Mouse (Mus musculus) midbrain, embryonic 13.5 days (tissue): ENCODE measurements around the gene Map4k5. TPM values are rescaled to one million over a fixed set of nuclear protein-coding genes. Genes with fewer than 3 reads are reported as not detected.

Experiments used
- ATAC-seq: fragments of 200-750 bp; cut with Nextera tagmentation; 2 replicates; pipeline ENCODE4 v1.8.0; 2017; ENCODE audit warnings: mild to moderate bottlenecking, moderate TSS enrichment, moderate library complexity
- H3K27ac ChIP-seq: fragments of 300-500 bp; sonication (generic); 2 replicates; pipeline ENCODE4 v1.5.1; 2015; ENCODE audit warnings: inconsistent platforms, mild to moderate bottlenecking, moderate library complexity
- H3K27me3 ChIP-seq: fragments of 300-500 bp; sonication (generic); 2 replicates; pipeline ENCODE4 v1.6.1; 2015; ENCODE audit warnings: mild to moderate bottlenecking, inconsistent platforms
- H3K36me3 ChIP-seq: fragments of 300-500 bp; sonication (generic); 2 replicates; pipeline ENCODE4 v1.6.1; 2015; ENCODE audit warnings: mild to moderate bottlenecking, inconsistent platforms
- H3K4me1 ChIP-seq: fragments of 300-500 bp; sonication (generic); replicated peaks from 2 replicates; pipeline ENCODE4 v1.6.1; 2015; ENCODE audit warnings: inconsistent platforms
- H3K4me2 ChIP-seq: fragments of 300-500 bp; sonication (generic); replicated peaks from 2 replicates; pipeline ENCODE4 v1.6.1; 2015; ENCODE audit warnings: moderate library complexity, mild to moderate bottlenecking, inconsistent platforms
- H3K4me3 ChIP-seq: fragments of 300-500 bp; sonication (generic); replicated peaks from 2 replicates; pipeline ENCODE4 v1.5.1; 2015; ENCODE audit warnings: mild to moderate bottlenecking, inconsistent platforms
- H3K9ac ChIP-seq: fragments of 300-500 bp; sonication (generic); replicated peaks from 2 replicates; pipeline ENCODE4 v1.6.1; 2015; ENCODE audit warnings: mild to moderate bottlenecking, inconsistent platforms
- H3K9me3 ChIP-seq: fragments of 300-500 bp; sonication (generic); 2 replicates; pipeline ENCODE4 v1.6.1; 2016; ENCODE audit warnings: mild to moderate bottlenecking, inconsistent platforms
- WGBS: fragments of 180-500 bp; shearing (Covaris S2); methylation state at CpG from one replicate; pipeline ENCODE4 v1.1.7; 2015; 5-methylcytosine and 5-hydroxymethylcytosine counted together
- polyA plus RNA-seq: library from polyadenylated mRNA; unstranded; fragments of >200 nt; fragmentation: Nextera tagmentation; extraction: Ambion mirVana; gene quantifications from 2 replicates; pipeline ENCODE4 v1.2.1, GENCODE M21; 2015

Gene Map4k5
- polyA plus RNA-seq, 1 experiment from 2014 or later: 27.6 TPM

GRCm38 (mm10) chr12:69796311-69796710, 96.7 kb downstream of the Map4k5 start:
- Histone ChIP-seq H3K9ac (no peak overlapping the region), H3K27me3 (peaks cover 8% of the 10 kb centered on the region; the same call in 1 of the 2 replicates), H3K4me2 (no peak overlapping the region), H3K4me1 (peaks cover 2% of the 10 kb centered on the region), H3K27ac (no peak overlapping the region), H3K36me3 (no peaks in the 10 kb centered on the region), H3K9me3 (no peaks in the 10 kb centered on the region), H3K4me3 (no peak overlapping the region)
- no peak for ATAC-seq
- 97% methylated on average over 3 of the region's 3 CpGs for WGBS

DNA sequence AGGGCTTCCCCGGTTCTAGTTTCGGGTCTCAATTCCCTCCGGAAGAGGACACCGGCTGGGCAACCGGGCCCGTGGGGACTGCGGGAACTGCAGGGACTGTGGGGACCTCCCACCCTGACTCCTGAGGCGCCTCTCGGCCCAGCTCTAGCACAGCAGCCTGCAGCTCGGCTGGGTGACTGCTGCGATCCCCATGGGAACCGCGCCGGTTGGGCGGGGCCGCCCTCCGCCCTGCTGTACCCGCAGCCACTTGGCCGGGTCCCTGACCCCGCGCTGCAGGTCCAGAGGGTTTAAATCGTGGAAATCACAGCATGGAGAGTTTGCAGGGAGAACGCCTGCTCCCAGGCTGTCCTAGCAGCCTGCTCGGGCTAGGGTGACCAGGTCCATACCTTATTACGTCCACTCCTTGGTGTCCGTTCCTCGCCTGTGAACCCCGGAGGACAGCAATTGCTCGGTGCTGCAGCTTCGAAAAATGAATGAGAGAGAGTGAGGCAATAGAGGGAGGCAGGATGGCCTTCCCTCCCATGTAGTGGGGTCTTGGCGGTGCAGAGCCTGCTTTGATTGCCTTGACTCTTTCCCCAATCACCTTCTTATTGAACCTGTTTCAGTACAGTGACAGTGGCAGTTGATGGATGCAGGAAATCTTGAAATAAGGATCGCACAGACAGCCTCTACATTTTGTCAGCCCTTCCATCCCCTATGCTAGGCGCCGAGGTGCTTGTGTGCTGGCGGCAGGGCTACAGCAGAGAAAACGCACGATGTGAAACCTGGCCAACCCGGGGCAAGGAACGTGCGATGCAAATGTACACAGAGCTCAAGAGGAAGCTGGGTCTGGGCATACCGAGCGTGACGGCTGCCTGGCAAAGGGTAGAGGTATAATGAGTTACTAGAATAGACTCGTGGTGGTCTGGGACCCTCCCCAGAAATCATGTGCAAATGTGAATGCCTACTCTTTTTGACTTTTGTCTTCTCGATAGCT, 102.2 kb downstream of the Map4k5 start, which contains the start of gene Cdkl1:
TSS of gene Cdkl1 (minus strand) at position 738 of the 976 bp plus-strand sequence.
- peak within 1 kb of the TSS; percentile 77 for H3K9ac ChIP-seq
- peaks cover 17% of the 10 kb centered on the region for H3K4me1 ChIP-seq
- H3K9me3 ChIP-seq: no peaks in the 10 kb centered on the region
- H3K27me3 ChIP-seq: peaks cover 22% of the 10 kb centered on the region
- H3K36me3 ChIP-seq: no peaks in the 10 kb centered on the region
- H3K4me2 ChIP-seq: peak within 1 kb of the TSS; percentile 96
- ATAC-seq: peak; percentile 90
- H3K4me3 ChIP-seq: peak within 1 kb of the TSS; percentile 60
- peak within 1 kb of the TSS; percentile 31; the same call in 1 of the 2 replicates for H3K27ac ChIP-seq
- WGBS: 2% methylated on average over 45 of the region's 45 CpGs

- peak overlapping the region; percentile 96 for H3K4me2 ChIP-seq
- peak overlapping the region; percentile 60 for H3K4me3 ChIP-seq
- no peak; the same call in 1 of the 2 replicates for ATAC-seq
- H3K9ac ChIP-seq: peak overlapping the region; percentile 77
- H3K36me3 ChIP-seq: no peaks in the 10 kb centered on the region
- no peaks in the 10 kb centered on the region for H3K9me3 ChIP-seq
- 32% methylated on average over 27 of the region's 27 CpGs for WGBS
- peaks cover 22% of the 10 kb centered on the region for H3K27me3 ChIP-seq
- H3K4me1 ChIP-seq: peaks cover 17% of the 10 kb centered on the region
- H3K27ac ChIP-seq: no peak overlapping the region
Observed at GRCm38 (mm10) chr12:69789766-69790529, 103.1 kb downstream of the Map4k5 start.

- Histone ChIP-seq H3K27me3 (peaks cover 22% of the 10 kb centered on the region), H3K4me3 (no peak overlapping the region), H3K9me3 (no peaks in the 10 kb centered on the region), H3K36me3 (no peaks in the 10 kb centered on the region), H3K4me1 (peaks cover 17% of the 10 kb centered on the region), H3K4me2 (no peak overlapping the region), H3K27ac (no peak overlapping the region), H3K9ac (no peak overlapping the region)
- WGBS: 93% methylated on average over 5 of the region's 5 CpGs
- ATAC-seq: no peak
Observed at GRCm38 (mm10) chr12:69788380-69788779, 104.6 kb downstream of the Map4k5 start.

- ATAC-seq: no peak
- WGBS: 89% methylated on average over 9 of the region's 9 CpGs
- H3K27me3 ChIP-seq: peaks cover 14% of the 10 kb centered on the region
Observed at GRCm38 (mm10) chr12:69785471-69785870, 107.5 kb downstream of the Map4k5 start.

DNA sequence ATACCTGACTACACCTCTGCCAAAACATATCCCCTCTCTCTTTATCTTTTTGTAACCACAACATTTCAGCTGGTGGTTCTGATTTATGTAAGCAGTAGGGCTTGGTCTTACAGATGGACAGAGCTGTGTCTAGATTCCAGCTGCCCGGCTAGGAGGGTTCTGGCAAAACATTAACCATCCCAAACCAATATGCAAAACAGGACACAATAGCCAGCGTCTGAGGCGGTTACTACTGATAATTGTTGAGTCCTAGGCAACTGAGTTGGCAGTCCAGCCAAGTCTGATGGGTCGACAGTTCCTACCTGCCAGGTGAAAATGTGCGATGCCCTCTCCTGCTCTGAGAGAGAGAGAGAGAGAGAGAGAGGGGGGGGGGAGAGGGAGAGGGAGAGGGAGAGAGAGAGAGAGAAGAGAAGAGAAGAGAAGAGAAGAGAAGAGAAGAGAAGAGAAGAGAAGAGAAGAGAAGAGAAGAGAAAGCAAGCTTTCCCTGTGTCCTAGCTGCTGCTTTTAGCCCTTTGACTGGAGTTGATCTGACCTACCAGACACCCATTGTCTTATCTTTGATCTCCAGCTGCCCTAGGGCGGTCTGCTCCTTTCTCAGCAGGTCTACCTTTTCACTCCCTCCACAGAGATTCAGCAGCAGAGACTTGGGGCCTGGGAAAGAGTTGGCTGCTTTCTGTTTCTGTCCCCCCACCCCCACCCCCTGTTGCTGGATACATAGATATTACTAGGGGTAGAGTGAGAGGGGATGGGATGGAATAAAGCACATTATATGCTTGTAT, 109.6 kb downstream of the Map4k5 start:
- H3K9me3 ChIP-seq: no peaks in the 10 kb centered on the region
- 52% methylated on average over 6 of the region's 6 CpGs for WGBS
- no peak overlapping the region for H3K4me3 ChIP-seq
- no peaks in the 10 kb centered on the region for H3K36me3 ChIP-seq
- H3K27me3 ChIP-seq: 0 out of 2 replicates have a peak, but pooled peaks cover under 1% of the 10 kb centered on the region
- H3K9ac ChIP-seq: no peak overlapping the region
- no peak overlapping the region for H3K27ac ChIP-seq
- no peak for ATAC-seq
- no peaks in the 10 kb centered on the region for H3K4me1 ChIP-seq
- H3K4me2 ChIP-seq: no peak overlapping the region

More at GRCm38 (mm10) chr12:69785471-69785870, 107.5 kb downstream of the Map4k5 start:
- H3K9ac ChIP-seq: no peak overlapping the region
- no peak overlapping the region for H3K4me2 ChIP-seq
- H3K4me1 ChIP-seq: peaks cover 7% of the 10 kb centered on the region
- H3K9me3 ChIP-seq: no peaks in the 10 kb centered on the region
- no peak overlapping the region for H3K27ac ChIP-seq
- no peak overlapping the region for H3K4me3 ChIP-seq
- no peaks in the 10 kb centered on the region for H3K36me3 ChIP-seq

GRCm38 (mm10) chr12:69781935-69782650, 110.9 kb downstream of the Map4k5 start:
- no peak overlapping the region for H3K9ac ChIP-seq
- no peaks in the 10 kb centered on the region for H3K36me3 ChIP-seq
- no peaks in the 10 kb centered on the region for H3K9me3 ChIP-seq
- no peak overlapping the region for H3K27ac ChIP-seq
- H3K4me3 ChIP-seq: no peak overlapping the region
- 85% methylated on average over 10 of the region's 10 CpGs for WGBS
- no peaks in the 10 kb centered on the region for H3K4me1 ChIP-seq
- ATAC-seq: no peak
- H3K4me2 ChIP-seq: no peak overlapping the region
- H3K27me3 ChIP-seq: no peaks in the 10 kb centered on the region

DNA sequence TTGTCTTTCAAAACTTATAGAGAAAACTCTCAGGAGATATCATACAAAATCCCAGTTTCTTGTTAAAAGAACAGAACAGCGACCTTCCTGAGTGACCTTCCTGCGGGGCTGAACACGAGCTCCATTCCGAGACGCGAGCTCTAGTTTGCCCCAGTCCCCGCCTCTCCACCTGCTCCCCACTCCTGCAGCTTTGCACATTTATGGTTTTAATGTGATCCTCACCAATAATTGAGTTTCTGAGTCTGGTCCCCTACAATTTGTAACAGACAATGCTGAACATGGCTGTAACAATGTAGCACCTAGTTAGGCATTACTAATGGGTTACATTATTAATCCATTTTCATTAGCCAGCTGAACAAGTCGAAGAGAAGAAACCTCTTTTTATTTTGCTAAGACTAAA, 111.5 kb downstream of the Map4k5 start:
- Histone ChIP-seq H3K4me1 (no peaks in the 10 kb centered on the region), H3K4me3 (no peak overlapping the region), H3K9ac (no peak overlapping the region), H3K36me3 (no peaks in the 10 kb centered on the region), H3K27me3 (no peaks in the 10 kb centered on the region), H3K27ac (no peak overlapping the region), H3K4me2 (no peak overlapping the region), H3K9me3 (no peaks in the 10 kb centered on the region)
- no peak for ATAC-seq
- WGBS: 68% methylated on average over 8 of the region's 8 CpGs

- no peaks in the 10 kb centered on the region for H3K36me3 ChIP-seq
- 86% methylated on average over 2 of the region's 2 CpGs for WGBS
- no peaks in the 10 kb centered on the region for H3K4me1 ChIP-seq
- H3K4me3 ChIP-seq: no peak overlapping the region
- H3K9ac ChIP-seq: no peak overlapping the region
- H3K4me2 ChIP-seq: no peak overlapping the region
- H3K9me3 ChIP-seq: no peaks in the 10 kb centered on the region
- H3K27me3 ChIP-seq: no peaks in the 10 kb centered on the region
- no peak for ATAC-seq
- H3K27ac ChIP-seq: no peak overlapping the region
Observed at GRCm38 (mm10) chr12:69777957-69778356, 115.0 kb downstream of the Map4k5 start.

GRCm38 (mm10) chr12:69777341-69777730, 115.7 kb downstream of the Map4k5 start:
- ATAC-seq: no peak
- Histone ChIP-seq H3K9me3 (no peaks in the 10 kb centered on the region), H3K4me1 (no peaks in the 10 kb centered on the region), H3K27me3 (no peaks in the 10 kb centered on the region), H3K36me3 (no peaks in the 10 kb centered on the region), H3K9ac (no peak overlapping the region), H3K4me2 (no peak overlapping the region), H3K27ac (no peak overlapping the region), H3K4me3 (no peak overlapping the region)
- WGBS: 91% methylated on average over 6 of the region's 6 CpGs
